Mouse (Mus musculus): ENCODE results near the gene Olfr1393. TPM values are rescaled to one million over a fixed set of nuclear protein-coding genes. Genes with fewer than 3 reads are reported as not detected.

The Olfr1393 gene
- polyA plus RNA-seq, 1 experiment from 2014 or later, result not detected

DNA sequence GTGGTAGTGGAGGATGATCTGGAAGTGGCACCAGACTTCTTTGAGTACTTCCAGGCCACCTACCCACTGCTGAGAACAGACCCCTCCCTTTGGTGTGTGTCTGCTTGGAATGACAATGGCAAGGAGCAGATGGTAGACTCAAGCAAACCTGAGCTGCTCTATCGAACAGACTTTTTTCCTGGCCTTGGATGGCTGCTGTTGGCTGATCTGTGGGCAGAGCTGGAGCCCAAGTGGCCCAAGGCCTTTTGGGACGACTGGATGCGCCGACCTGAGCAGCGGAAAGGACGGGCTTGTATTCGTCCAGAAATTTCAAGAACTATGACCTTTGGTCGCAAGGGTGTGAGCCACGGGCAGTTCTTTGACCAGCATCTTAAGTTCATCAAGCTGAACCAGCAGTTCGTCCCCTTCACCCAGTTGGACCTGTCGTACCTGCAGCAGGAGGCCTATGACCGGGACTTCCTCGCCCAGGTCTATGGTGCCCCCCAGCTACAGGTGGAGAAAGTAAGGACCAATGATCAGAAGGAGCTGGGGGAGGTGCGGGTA is 16.7 kb upstream of the Olfr1393 start:
- no peak overlapping the region for H3K4me3 ChIP-seq (ENCODE audit: low read depth, low read length)
- H3K9ac ChIP-seq (ENCODE audit: low read depth, low read length), result no peak overlapping the region
- no peak overlapping the region for H3K27ac ChIP-seq (ENCODE audit: low read length)
- H3K9me3 ChIP-seq (replicated peaks; ENCODE audit: control insufficient read depth, low read length, poor library complexity, severe bottlenecking), result no peaks in the 10 kb centered on the region
- WGBS, result 96% methylated on average over 14 of the region's 14 CpGs
- H3K4me2 ChIP-seq (ENCODE audit: low read length), result no peak overlapping the region
- no peak for ATAC-seq
- peaks cover 8% of the 10 kb centered on the region; the same call in 1 of the 2 replicates for H3K36me3 ChIP-seq (ENCODE audit: control insufficient read depth, insufficient read depth, low read length)
- H3K27me3 ChIP-seq (ENCODE audit: control insufficient read depth, insufficient read depth, low read depth, low read length), result no peaks in the 10 kb centered on the region
- no peaks in the 10 kb centered on the region for H3K4me1 ChIP-seq (ENCODE audit: control insufficient read depth, insufficient read depth, low read length)

DNA sequence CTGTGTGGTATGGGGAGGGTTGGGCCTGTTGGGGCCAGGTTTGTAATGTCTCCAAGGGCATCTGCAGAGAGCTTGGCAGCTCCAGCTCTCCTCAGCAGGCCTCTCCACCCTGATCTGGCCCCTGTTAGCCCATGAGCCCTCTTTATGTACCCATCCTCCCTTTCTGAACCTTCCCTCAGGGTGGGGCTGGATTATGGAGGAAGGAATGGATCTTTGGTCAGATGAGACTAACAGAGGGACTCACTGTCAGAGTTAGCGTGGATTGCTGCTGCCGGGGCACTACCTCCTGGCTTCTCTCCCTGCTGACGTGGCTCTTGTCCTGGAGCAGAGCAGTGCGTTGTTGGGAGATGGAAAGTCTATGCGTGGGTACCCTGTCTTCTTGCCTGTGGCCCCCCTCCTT is 15.8 kb upstream of the Olfr1393 start:
- H3K9me3 ChIP-seq (replicated peaks; ENCODE audit: control insufficient read depth, low read length, poor library complexity, severe bottlenecking), result no peaks in the 10 kb centered on the region
- no peak overlapping the region for H3K4me2 ChIP-seq (ENCODE audit: low read length)
- H3K36me3 ChIP-seq (ENCODE audit: control insufficient read depth, insufficient read depth, low read length), result peaks cover 8% of the 10 kb centered on the region; the same call in 1 of the 2 replicates
- H3K27me3 ChIP-seq (ENCODE audit: control insufficient read depth, insufficient read depth, low read depth, low read length), result no peaks in the 10 kb centered on the region
- 84% methylated on average over 5 of the region's 5 CpGs for WGBS
- no peaks in the 10 kb centered on the region for H3K4me1 ChIP-seq (ENCODE audit: control insufficient read depth, insufficient read depth, low read length)
- H3K4me3 ChIP-seq (ENCODE audit: low read depth, low read length), result no peak overlapping the region
- no peak overlapping the region for H3K9ac ChIP-seq (ENCODE audit: low read depth, low read length)
- ATAC-seq, result no peak
- H3K27ac ChIP-seq (ENCODE audit: low read length), result no peak overlapping the region

DNA sequence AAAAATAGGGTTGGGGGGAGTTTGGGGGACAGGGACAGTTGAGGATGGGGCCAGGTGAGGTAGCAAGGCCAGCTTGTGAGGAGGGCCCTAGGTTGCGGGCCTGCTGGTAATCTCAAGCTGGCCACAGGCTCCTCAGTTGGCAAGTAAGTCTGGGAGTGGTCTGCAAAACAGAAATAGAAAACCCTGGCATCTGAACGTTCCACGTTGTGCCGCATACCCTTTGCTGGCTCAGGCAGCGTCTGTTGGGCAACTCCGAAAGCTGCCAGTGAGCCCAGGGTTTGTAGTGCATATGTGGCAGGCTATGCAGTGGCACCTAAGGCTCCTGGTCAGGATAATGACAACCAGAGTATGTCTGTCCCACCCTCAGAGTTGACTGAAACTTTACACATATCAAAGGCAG is 15.0 kb upstream of the Olfr1393 start:
- no peaks in the 10 kb centered on the region for H3K27me3 ChIP-seq (ENCODE audit: control insufficient read depth, insufficient read depth, low read depth, low read length)
- H3K4me3 ChIP-seq (ENCODE audit: low read depth, low read length), result no peak overlapping the region
- H3K36me3 ChIP-seq (ENCODE audit: control insufficient read depth, insufficient read depth, low read length), result peaks cover 8% of the 10 kb centered on the region; the same call in 1 of the 2 replicates
- H3K4me1 ChIP-seq (ENCODE audit: control insufficient read depth, insufficient read depth, low read length), result no peaks in the 10 kb centered on the region
- no peak overlapping the region for H3K4me2 ChIP-seq (ENCODE audit: low read length)
- H3K27ac ChIP-seq (ENCODE audit: low read length), result no peak overlapping the region
- H3K9ac ChIP-seq (ENCODE audit: low read depth, low read length), result no peak overlapping the region
- 97% methylated on average over 6 of the region's 6 CpGs for WGBS
- no peak for ATAC-seq
- H3K9me3 ChIP-seq (replicated peaks; ENCODE audit: control insufficient read depth, low read length, poor library complexity, severe bottlenecking), result no peaks in the 10 kb centered on the region

DNA sequence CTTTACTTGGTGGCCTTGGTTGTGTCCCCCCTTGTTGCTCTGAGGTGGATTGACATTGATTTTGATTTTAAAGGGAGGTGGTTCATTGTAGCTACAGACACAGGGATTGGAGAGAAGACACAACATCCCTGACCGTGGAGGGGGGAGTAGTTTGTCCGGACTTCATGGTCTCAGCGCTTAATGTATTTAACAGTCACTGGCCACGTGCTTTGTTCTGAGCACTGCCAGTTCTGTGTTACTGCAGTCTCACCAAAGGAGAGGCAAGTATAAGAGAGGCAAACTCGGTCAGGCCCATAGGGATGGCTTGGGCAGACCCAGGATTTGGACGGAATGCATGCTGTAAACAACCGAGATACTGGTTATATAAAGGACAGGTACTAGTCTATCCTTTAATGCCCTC is 14.0 kb upstream of the Olfr1393 start:
- WGBS, result 88% methylated on average over 7 of the region's 7 CpGs

DNA sequence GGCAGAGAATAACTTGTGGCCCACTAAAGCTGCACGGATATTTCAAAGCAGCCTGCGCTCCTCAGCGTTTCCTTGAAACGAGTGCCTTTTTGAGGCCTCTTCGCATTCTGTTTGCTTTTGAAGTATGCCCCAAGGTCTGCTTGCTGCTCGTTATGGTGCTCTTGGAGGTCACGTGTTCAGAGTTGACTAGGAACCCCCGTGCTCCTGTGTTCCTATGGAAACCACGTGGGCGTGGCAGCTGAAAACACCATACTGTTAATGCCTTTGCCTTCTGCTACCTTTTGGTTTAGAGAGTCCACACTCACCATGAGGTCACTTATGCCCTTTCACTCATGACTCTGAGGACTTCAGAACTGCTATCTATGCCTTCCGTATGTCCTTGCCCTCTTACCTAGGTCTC is 13.5 kb upstream of the Olfr1393 start:
- H3K27me3 ChIP-seq (ENCODE audit: control insufficient read depth, insufficient read depth, low read depth, low read length), result no peaks in the 10 kb centered on the region
- no peak overlapping the region for H3K27ac ChIP-seq (ENCODE audit: low read length)
- peaks cover 8% of the 10 kb centered on the region; the same call in 1 of the 2 replicates for H3K36me3 ChIP-seq (ENCODE audit: control insufficient read depth, insufficient read depth, low read length)
- H3K4me1 ChIP-seq (ENCODE audit: control insufficient read depth, insufficient read depth, low read length), result no peaks in the 10 kb centered on the region
- WGBS, result 72% methylated on average over 11 of the region's 11 CpGs
- no peak overlapping the region for H3K9ac ChIP-seq (ENCODE audit: low read depth, low read length)
- H3K9me3 ChIP-seq (replicated peaks; ENCODE audit: control insufficient read depth, low read length, poor library complexity, severe bottlenecking), result no peaks in the 10 kb centered on the region
- H3K4me3 ChIP-seq (ENCODE audit: low read depth, low read length), result no peak overlapping the region
- H3K4me2 ChIP-seq (ENCODE audit: low read length), result no peak overlapping the region
- ATAC-seq, result no peak

More for the DNA sequence above, 14.0 kb upstream of the Olfr1393 start:
- H3K4me3 ChIP-seq (ENCODE audit: low read depth, low read length), result no peak overlapping the region
- no peak overlapping the region for H3K4me2 ChIP-seq (ENCODE audit: low read length)
- H3K27ac ChIP-seq (ENCODE audit: low read length), result no peak overlapping the region
- no peak for ATAC-seq
- no peak overlapping the region for H3K9ac ChIP-seq (ENCODE audit: low read depth, low read length)
- H3K9me3 ChIP-seq (replicated peaks; ENCODE audit: control insufficient read depth, low read length, poor library complexity, severe bottlenecking), result no peaks in the 10 kb centered on the region
- H3K27me3 ChIP-seq (ENCODE audit: control insufficient read depth, insufficient read depth, low read depth, low read length), result no peaks in the 10 kb centered on the region
- peaks cover 8% of the 10 kb centered on the region; the same call in 1 of the 2 replicates for H3K36me3 ChIP-seq (ENCODE audit: control insufficient read depth, insufficient read depth, low read length)
- H3K4me1 ChIP-seq (ENCODE audit: control insufficient read depth, insufficient read depth, low read length), result no peaks in the 10 kb centered on the region

DNA sequence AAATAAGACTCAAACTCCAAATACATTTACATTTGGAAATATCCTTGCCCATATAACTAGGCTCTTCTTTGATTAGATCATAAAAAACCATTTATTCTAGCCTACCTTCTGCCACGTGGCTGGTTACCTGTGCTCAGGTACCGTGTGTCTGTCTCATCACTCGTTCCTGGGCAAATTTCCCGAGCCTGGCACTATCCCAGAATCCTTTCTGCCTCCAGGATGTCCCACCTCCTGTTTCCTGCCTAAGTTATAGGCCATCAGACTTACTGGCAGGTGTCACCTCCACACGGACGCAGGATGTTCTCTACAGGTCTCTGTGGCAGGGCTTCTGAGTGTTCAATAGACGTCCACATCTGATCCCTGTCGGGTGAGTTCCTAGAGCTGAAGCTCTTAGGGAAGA is 13.0 kb upstream of the Olfr1393 start:
- Histone ChIP-seq H3K36me3 (ENCODE audit: control insufficient read depth, insufficient read depth, low read length) (peaks cover 8% of the 10 kb centered on the region; the same call in 1 of the 2 replicates), H3K9ac (ENCODE audit: low read depth, low read length) (no peak overlapping the region), H3K4me3 (ENCODE audit: low read depth, low read length) (no peak overlapping the region), H3K4me1 (ENCODE audit: control insufficient read depth, insufficient read depth, low read length) (no peaks in the 10 kb centered on the region), H3K27ac (ENCODE audit: low read length) (no peak overlapping the region), H3K27me3 (ENCODE audit: control insufficient read depth, insufficient read depth, low read depth, low read length) (no peaks in the 10 kb centered on the region), H3K4me2 (ENCODE audit: low read length) (no peak overlapping the region), H3K9me3 (replicated peaks; ENCODE audit: control insufficient read depth, low read length, poor library complexity, severe bottlenecking) (no peaks in the 10 kb centered on the region)
- 81% methylated on average over 8 of the region's 8 CpGs for WGBS
- no peak for ATAC-seq

DNA sequence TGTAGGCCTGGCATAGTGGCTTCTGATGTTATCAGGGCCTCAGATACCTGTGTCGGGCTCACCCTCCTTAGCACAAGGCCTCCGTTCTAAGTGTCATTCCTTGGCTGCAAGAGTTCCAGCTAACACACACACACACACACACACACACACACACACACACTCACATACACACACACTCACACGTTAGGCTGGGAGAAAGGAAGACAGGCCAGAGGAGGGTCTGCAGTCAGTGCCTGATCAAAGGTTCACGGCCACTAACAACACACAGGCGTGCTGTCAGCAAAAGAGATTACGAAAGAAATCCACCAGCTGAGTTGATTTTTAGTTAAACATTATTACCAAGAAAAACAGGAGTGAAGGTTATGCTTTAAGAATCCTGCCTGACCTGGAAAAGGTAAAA is 11.4 kb upstream of the Olfr1393 start:
- no peak overlapping the region for H3K4me2 ChIP-seq (ENCODE audit: low read length)
- ATAC-seq, result no peak
- no peak overlapping the region for H3K9ac ChIP-seq (ENCODE audit: low read depth, low read length)
- peaks cover 5% of the 10 kb centered on the region; the same call in 1 of the 2 replicates for H3K36me3 ChIP-seq (ENCODE audit: control insufficient read depth, insufficient read depth, low read length)
- no peak overlapping the region for H3K4me3 ChIP-seq (ENCODE audit: low read depth, low read length)
- no peaks in the 10 kb centered on the region for H3K27me3 ChIP-seq (ENCODE audit: control insufficient read depth, insufficient read depth, low read depth, low read length)
- H3K27ac ChIP-seq (ENCODE audit: low read length), result no peak overlapping the region
- no peaks in the 10 kb centered on the region for H3K9me3 ChIP-seq (replicated peaks; ENCODE audit: control insufficient read depth, low read length, poor library complexity, severe bottlenecking)
- 89% methylated on average over 6 of the region's 6 CpGs for WGBS
- no peaks in the 10 kb centered on the region for H3K4me1 ChIP-seq (ENCODE audit: control insufficient read depth, insufficient read depth, low read length)

DNA sequence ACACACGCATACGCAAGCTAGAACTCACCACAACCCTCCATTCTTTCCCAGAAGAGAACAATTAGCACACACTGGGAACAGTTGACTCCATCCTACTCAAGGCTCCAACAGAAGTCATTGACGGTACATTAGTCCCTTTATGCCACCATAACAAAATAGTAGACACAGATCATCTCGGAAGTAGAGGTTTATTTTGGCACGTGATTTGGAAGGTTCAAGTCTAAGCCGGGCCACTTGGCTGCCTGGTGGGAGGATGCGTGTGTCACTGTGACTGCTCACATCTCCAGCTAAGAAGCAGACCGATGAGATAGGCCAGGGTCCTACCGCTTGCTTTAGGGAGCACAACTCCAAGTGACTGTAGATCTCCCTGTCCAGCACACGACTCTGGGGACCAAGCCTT is 10.8 kb upstream of the Olfr1393 start:
- H3K27ac ChIP-seq (ENCODE audit: low read length), result no peak overlapping the region
- no peak overlapping the region for H3K4me3 ChIP-seq (ENCODE audit: low read depth, low read length)
- H3K4me1 ChIP-seq (ENCODE audit: control insufficient read depth, insufficient read depth, low read length), result no peaks in the 10 kb centered on the region
- H3K4me2 ChIP-seq (ENCODE audit: low read length), result no peak overlapping the region
- 88% methylated on average over 10 of the region's 10 CpGs for WGBS
- no peaks in the 10 kb centered on the region for H3K27me3 ChIP-seq (ENCODE audit: control insufficient read depth, insufficient read depth, low read depth, low read length)
- no peaks in the 10 kb centered on the region; the same call in 1 of the 2 replicates for H3K36me3 ChIP-seq (ENCODE audit: control insufficient read depth, insufficient read depth, low read length)
- no peaks in the 10 kb centered on the region for H3K9me3 ChIP-seq (replicated peaks; ENCODE audit: control insufficient read depth, low read length, poor library complexity, severe bottlenecking)
- no peak for ATAC-seq
- H3K9ac ChIP-seq (ENCODE audit: low read depth, low read length), result no peak overlapping the region

DNA sequence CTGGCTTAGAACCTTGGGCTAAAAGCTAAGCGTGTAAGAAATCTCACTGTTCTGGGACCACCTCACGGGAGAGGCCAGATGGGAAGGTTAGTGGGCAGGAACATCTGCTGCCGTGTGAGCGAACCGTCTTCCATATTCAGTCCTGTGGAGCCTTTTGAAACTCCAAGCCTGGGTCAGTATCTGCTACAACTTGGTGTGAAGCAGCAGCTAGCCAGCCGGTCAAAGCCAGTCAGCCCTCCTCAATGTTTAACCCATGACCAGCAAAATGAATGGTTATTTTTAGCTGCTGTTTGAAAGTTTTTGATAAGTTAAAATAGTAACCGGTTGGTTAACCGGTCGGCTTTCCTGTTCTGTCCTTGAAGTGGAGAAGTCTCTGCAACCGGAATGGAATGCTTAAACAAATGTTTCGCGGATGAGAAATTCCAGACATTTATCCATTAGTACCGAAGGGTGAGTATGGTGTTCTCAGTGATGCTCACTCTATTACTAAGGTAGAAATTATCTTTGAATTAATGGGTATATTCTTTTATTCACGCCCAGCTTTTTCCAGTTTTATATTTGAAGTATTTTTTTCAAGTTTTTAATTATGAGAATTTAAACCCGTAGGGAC is 10.0 kb upstream of the Olfr1393 start:
- no peak overlapping the region for H3K27ac ChIP-seq (ENCODE audit: low read length)
- 84% methylated on average over 15 of the region's 15 CpGs for WGBS
- no peak overlapping the region for H3K4me2 ChIP-seq (ENCODE audit: low read length)
- no peaks in the 10 kb centered on the region for H3K36me3 ChIP-seq (ENCODE audit: control insufficient read depth, insufficient read depth, low read length)
- no peaks in the 10 kb centered on the region for H3K27me3 ChIP-seq (ENCODE audit: control insufficient read depth, insufficient read depth, low read depth, low read length)
- no peak overlapping the region for H3K4me3 ChIP-seq (ENCODE audit: low read depth, low read length)
- H3K4me1 ChIP-seq (ENCODE audit: control insufficient read depth, insufficient read depth, low read length), result no peaks in the 10 kb centered on the region
- no peak for ATAC-seq
- no peak overlapping the region for H3K9ac ChIP-seq (ENCODE audit: low read depth, low read length)
- H3K9me3 ChIP-seq (replicated peaks; ENCODE audit: control insufficient read depth, low read length, poor library complexity, severe bottlenecking), result no peaks in the 10 kb centered on the region

All from midbrain, embryonic 16.5 days (tissue).